Mouse (Mus musculus) layer of hippocampus, adult 2 months (tissue): ENCODE data around the gene Stub1. TPM values are rescaled to one million over a fixed set of nuclear protein-coding genes. Genes with fewer than 3 reads are reported as not detected.

Experiments
- DNase-seq, 2 experiments: peaks; one replicate each; pipeline ENCODE4 v3.0.0; 2022; ENCODE audit warnings: low spot score in 2 of 2
- H3K27ac ChIP-seq: fragments of 200-600 bp; 2 replicates; pipeline ENCODE4 v1.8.1; 2022
- H3K4me3 ChIP-seq: fragments of 200-600 bp; 2 replicates; pipeline ENCODE4 v1.8.1; 2022; ENCODE audit warnings: mild to moderate bottlenecking
- CTCF ChIP-seq: fragments of 200-600 bp; conservative IDR thresholded peaks from 2 replicates; pipeline ENCODE4 v1.8.1; 2022; ENCODE audit warnings: antibody characterized with exemption, mild to moderate bottlenecking, moderate library complexity
- microRNA-seq, 2 experiments: library from miRNA; unstranded; fragments of <30 nt; microRNA quantifications; one replicate each; pipeline ENCODE4 v1.2.0; 2021
- total RNA-seq, 2 experiments: library from RNA; stranded (reverse); gene quantifications; 2 replicates each; pipeline ENCODE4 v1.2.3; 2021

Stub1 gene
- total RNA-seq, 2 experiments from 2014 or later: 164 to 175 TPM

- DNase-seq: no peak
- TF ChIP-seq CTCF: no peak
- Histone ChIP-seq H3K4me3 (no peak overlapping the region), H3K27ac (no peak overlapping the region)
Measured at GRCm38 (mm10) chr17:25781339-25781738, 51.9 kb downstream of the Stub1 start.

Small RNA genes lying within 50 kb of the gene (microRNA-seq; reads per million reads assigned to microRNA genes)
- gene Mir3082: 1.8 to 3.2 reads per million in 2 experiments
- gene Mir6966: 1.9 to 3.1 reads per million in 2 experiments

Other genes with a start within 250 kb of the Stub1 start
- 100 to 1,000 TPM; 106 to 122 TPM for gene Gng13, start 116.2 kb downstream of the Stub1 start, total RNA-seq
- gene Chtf18, start 106.0 kb downstream of the Stub1 start, total RNA-seq: 1 to 10 TPM; 1.2 to 1.8 TPM
- 10 to 100 TPM; 54.5 to 56.9 TPM for gene Rpusd1, start 105.7 kb downstream of the Stub1 start, total RNA-seq
- gene Mslnl, start 97.4 kb downstream of the Stub1 start, total RNA-seq: not detected
- under 1 TPM; 0.51 to 0.69 TPM for gene Msln, start 79.0 kb downstream of the Stub1 start, total RNA-seq
- 10 to 100 TPM; 37.4 to 39.8 TPM for gene Narfl, start 59.6 kb downstream of the Stub1 start, total RNA-seq
- 100 to 1,000 TPM; 116 to 117 TPM for gene Haghl, start 47.7 kb downstream of the Stub1 start, total RNA-seq
- gene Ccdc78, start 46.8 kb downstream of the Stub1 start, total RNA-seq: under 1 TPM; 0.49 to 0.51 TPM
- gene Fam173a, start 40.5 kb downstream of the Stub1 start, total RNA-seq: 10 to 100 TPM; 83.0 to 89.3 TPM
- gene AC134908.4, start 37.7 kb downstream of the Stub1 start, total RNA-seq: 1 to 10 TPM; 1.4 to 1.9 TPM
- 10 to 100 TPM; 76.9 to 80.3 TPM for gene Metrn, start 36.3 kb downstream of the Stub1 start, total RNA-seq
- 100 to 1,000 TPM; 680 to 699 TPM for gene Fbxl16, start 24.3 kb downstream of the Stub1 start, total RNA-seq
- 10 to 100 TPM; 27.9 to 28.9 TPM for gene Wdr24, start 9.8 kb downstream of the Stub1 start, total RNA-seq
- gene Jmjd8, start 4.5 kb downstream of the Stub1 start, total RNA-seq: 10 to 100 TPM; 58.0 to 61.1 TPM
- gene Rhbdl1, start 3.9 kb upstream of the Stub1 start, total RNA-seq: 10 to 100 TPM; 43.0 to 44.8 TPM
- gene Gm20683, start 8.4 kb upstream of the Stub1 start, total RNA-seq: 10 to 100 TPM; 30.0 to 33.9 TPM
- 100 to 1,000 TPM in 1 of 2 experiments, 10 to 100 TPM in 1; 95.9 to 107 TPM for gene Rhot2, start 11.4 kb upstream of the Stub1 start, total RNA-seq
- gene Wdr90, start 28.1 kb upstream of the Stub1 start, total RNA-seq: 10 to 100 TPM; 21.7 to 24.6 TPM
- gene Mcrip2, start 35.4 kb upstream of the Stub1 start, total RNA-seq: 10 to 100 TPM; 20.9 to 21.6 TPM
- 10 to 100 TPM; 39.0 to 39.9 TPM for gene Mettl26, start 41.7 kb upstream of the Stub1 start, total RNA-seq
- 1 to 10 TPM; 1.7 to 2.8 TPM for gene Wfikkn1, start 47.5 kb upstream of the Stub1 start, total RNA-seq
- 10 to 100 TPM; 50.1 to 51.1 TPM for gene Rab40c, start 86.3 kb upstream of the Stub1 start, total RNA-seq
- 100 to 1,000 TPM; 120 TPM for gene Pigq, start 111.5 kb upstream of the Stub1 start, total RNA-seq
- 1 to 10 TPM; 1.3 to 1.5 TPM for gene Nhlrc4, start 111.6 kb upstream of the Stub1 start, total RNA-seq
- gene A930017K11Rik, start 119.2 kb upstream of the Stub1 start, total RNA-seq: under 1 TPM; 0.41 to 0.64 TPM
- 10 to 100 TPM; 53.6 to 58.8 TPM for gene Capn15, start 152.4 kb upstream of the Stub1 start, total RNA-seq
- gene Rab11fip3, start 236.2 kb upstream of the Stub1 start, total RNA-seq: 100 to 1,000 TPM; 108 to 115 TPM